Mouse (Mus musculus) frontal cortex, postnatal 25 days (tissue): ENCODE data around the gene Nphp4.

ENCODE experiments used
- DNase-seq, 2 experiments: peaks; one replicate each; pipeline ENCODE4 v3.0.0; 2022; ENCODE audit warnings: low spot score in 2 of 2

Gene Nphp4

DNA sequence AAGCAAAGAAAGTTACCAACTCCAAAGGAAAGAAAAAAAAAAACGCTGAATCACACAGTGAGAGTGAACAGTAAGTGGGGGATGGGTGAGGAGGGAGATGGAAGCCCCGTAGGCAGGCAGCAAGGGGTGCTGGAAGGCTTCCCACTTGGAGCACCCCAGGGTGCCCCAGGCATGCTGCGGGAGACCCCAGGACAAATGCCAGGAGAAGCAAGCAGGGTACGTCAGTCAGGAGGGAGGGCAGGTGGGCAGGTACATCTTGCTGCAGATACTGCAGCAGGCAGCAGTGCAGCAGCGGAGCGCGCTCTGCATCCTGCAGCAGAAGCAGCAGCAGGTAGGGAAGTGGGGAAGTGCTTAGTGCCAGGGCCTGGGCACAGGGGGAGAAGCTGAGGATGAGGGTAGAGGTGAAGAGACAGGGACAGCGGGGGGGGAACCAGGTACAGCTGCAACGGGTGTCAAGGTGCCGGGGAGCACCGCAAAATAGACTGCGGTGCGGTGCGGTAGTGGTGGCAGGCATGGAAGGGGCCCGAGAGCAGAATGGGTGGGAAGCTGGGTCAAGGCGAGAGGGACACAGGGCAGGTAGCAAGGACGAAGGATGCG, at the start of gene Nphp4:
TSS of gene Nphp4 (plus strand) at position 280 of the 597 bp plus-strand sequence.
- DNase-seq = no peak

DNA sequence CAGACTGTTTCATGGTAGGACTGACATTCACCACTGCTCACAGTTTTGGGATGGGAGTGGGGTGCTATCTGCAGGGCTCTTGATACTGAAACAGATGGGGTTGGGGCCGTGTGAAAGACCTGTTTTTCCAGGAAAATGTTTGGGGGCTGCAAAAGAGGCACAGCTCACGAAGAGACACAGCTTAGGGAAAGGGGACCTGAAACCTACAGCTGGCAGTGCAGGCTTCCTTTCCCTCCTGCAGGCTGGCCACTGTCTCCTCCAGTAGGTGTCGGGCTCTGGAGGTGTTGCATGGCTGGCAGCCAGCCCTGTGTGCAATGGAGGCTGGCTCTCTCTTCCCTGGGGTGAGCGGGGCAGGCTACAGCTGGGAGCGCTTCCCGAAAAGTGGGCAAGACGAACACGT, 48.2 kb upstream of the Nphp4 start:
- DNase-seq = no peak

DNA sequence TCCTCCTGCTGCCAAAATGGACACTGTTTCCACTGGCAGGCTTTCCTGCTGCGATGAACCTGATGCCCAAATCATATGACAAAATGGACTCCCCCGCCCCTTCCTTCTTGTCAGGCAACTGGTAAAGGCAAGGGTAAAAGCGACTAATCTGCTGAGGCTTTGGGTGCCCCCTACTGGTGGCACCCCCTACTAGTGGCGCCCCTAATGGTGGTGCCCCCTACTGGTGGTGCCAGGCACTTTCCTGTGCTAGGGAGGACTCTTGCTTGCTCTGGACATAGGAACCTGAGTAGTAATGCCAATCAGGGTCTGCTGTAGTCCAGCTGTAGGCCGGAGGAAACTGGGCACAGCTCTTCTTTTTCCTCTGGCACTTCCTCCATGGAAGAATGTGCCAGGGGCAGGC, 44.2 kb upstream of the Nphp4 start:
- DNase-seq = peak in 1 of 2 experiments; percentile 35

DNA sequence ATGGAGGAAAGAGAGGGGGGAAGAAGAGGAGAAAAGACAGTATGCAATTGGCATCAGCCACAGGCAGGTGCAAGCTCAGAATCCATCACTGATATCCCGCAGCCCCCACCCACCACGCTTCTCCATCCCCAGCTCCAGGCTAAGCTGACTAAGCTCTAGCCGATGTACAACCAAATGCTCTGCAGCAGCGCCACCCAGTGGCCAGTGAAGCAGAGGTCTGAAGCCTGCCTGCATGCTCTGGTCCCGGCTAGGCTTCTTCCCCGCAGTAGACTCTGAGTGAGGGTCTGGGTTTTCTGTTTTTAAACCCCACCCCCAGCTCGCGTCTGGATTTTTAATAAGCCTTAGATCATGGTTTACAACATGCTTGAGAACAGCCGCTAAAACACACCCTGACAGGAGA, 41.7 kb upstream of the Nphp4 start:
- DNase-seq = peak; percentile 90 to 92

DNA sequence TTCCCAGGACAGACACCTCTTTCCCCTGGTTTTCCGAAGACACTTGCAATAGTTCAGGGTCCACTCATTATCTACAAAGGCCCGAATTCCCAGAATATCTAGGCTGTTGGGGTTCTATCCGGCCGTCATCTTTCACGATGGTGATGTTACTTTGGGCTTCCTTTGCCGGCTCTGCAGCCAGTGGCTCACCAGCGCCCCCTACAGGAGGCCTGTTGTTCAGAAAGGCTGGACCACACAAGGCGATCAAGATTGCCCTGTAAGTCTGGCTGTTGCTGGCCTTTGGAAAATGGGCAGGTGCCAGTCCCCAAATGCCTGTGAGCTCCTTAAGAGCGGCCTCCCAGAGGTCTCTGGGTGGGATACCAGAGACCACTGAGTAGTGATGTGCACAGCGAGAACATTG, 41.3 kb upstream of the Nphp4 start:
- DNase-seq = peak; percentile 73 to 75

DNA sequence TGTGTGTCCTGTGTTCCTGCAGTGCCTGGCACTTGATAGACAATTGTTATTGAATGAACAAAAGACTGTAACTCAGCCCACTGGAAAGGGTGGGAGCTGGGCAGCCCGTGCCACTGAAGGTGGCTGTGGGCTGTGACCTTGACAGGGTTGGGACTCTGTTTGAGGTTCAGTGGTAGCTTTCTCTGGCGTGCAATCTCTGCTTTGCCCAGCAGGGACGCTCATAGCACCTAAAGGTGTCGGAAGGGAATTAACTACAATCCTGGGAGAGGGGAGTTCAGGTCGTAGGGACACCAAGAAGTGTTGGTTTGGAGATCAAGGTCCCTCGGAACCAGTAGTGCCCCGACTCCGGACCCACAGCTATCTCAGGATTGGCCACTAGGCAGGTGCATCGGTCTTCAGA, 35.6 kb upstream of the Nphp4 start:
- no peak for DNase-seq

DNA sequence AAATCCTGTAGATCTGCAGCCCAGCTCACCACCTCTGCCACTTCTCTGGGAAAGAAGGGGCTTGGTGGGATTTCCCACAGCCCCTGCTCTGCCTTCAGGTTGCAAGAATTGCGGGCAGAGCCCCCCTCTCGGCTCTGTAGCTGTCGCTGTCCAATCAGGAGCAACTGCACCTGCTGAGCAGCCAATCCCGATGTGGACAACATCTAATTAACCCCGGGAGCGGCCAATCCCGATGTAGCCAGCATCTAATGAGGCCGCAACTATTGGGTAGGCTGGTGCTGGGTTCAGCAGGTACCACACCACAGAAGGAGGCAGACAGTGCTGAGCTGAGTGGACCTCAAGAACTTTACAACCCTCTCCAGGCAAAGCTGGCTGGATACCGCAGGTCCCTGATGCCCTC, 35.0 kb upstream of the Nphp4 start:
- no peak for DNase-seq

DNA sequence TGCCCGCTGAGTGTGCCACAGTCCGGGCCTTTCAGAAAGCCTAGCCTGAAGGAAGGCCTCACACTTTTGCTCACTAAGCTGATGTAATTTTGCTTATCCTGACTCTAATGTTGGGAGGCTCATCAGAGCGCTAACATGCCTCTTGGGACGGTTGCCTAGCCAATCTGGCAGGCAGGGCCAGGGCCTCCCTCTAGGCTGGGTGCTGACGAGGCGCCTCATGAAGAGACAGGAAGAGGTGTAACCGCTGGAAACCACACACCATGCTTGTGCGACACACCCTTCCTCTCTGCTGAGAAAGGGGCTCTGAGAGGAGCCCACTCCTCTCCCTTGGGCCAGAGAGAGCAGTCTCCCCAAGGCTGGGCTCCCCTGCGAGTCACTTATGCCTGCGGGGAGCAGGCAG, 30.3 kb upstream of the Nphp4 start:
- DNase-seq = no peak

DNA sequence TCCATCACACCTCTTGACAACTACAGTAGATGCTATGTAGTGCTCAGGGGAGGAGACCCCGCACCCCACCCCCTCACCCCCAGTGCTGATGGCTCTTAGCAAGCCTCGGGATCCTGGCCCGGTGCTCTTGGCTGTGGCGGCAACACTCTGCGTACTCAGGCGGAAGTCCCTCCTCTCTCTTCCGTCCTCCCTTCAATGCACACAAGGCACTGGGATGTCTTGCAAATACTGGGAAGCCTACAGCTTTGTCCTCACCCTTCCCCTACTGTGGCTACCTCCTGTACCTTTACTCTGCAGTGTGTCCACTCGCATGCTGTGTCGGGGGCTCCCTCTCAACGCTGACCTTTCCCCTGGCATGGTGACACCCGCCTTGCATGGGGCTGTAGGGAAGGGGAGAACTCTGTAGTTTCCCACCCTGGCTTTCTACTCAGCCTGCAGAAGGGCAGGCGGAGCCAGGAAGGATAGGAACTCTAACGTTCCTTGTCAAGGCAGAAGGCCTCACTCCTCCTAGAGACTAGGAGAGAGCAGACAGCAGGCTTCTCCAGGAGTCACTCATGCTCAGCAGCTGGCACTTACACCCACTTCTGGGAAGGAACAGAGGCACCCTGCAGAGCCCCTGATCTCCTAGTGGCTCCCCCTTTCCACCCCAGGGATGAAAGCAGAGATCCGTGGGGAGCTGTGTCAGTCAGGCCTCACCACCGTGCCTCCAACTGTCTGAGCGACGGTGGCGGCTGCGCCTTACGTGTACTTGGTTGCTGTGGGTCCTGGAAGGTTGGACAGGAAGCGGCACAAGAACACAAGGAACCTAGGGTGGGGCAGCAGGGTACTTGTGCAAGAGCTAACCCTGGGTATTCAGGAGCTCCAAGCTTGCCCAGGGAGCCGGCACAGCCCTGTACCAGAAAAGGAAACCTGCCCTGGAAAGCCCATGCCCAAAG, 28.5 kb upstream of the Nphp4 start:
- DNase-seq = no peak

DNA sequence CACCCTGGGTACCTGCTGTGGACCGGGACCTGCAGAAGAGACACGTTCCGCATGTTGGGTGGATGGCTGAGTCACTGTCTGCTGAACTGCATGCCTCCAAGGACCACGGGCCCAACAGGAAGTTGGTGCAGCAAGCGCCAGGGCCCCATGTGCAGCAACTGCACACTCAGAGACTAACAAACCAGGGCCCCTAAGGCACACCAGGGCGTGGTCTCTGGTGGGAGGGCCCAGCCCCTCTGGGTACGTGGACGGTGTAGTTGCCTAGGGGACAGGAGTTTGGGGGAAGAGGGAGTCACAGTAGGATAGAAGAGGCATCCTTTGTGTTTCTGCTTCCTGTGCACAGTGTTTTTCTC, 27.9 kb upstream of the Nphp4 start:
- DNase-seq = no peak

DNA sequence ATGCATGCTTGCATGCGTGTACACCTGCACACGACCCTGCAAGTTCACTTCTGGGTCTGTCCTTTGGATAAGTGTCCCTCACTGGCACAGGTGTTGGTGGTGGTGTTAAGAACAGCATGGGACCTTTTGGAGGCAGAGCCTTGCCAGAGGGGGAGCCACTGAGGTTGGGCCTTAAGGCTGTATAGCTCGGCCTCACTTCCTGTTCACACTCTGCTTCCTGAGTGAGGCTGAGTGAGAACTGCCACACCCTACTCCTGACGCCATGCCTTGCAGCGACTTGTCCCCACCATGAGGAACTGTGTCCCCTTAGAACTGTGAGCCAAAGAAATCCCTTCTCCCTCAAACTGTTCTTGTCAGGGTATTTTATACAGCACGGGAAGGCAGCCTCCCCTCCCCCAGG, 25.1 kb upstream of the Nphp4 start:
- DNase-seq = no peak

DNA sequence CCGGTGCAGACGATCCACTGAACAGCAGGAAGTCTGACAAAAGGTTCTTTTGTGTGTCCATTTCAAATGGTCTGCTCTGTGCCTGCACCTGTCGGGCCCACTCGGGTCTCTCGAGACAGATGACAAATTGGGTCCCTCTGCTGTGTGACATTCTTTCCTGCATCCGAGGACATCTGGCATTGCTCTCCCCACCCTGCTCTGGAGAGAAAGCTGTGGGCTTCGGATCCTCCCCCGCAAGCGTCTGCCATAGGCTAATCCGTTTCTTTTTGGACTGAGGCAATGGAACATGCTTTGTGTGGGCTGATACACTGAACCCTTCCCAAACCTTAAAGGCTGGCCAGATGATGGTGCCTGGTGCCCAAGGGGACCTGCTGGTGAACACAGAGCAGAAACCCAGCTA, 23.4 kb upstream of the Nphp4 start:
- DNase-seq = peak in 1 of 2 experiments; percentile 62

DNA sequence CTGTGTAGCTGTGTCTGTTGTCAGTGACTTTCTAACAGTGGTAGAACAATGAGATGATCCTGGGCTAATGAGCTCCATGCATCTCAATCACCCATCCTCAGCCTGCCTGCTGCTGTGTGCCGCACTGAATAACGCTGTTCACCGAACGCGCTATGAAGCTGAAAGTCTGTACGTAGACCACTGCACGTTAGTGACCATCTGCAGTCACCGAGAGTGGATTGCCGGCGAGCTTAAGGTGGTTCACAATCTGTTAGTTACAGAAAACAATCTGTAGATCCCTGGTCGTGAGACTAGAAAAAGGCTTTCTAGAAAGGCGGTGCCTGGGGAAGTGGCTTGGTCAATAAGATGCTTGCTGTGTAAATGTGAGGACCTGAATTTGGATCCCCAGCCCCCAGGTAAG, 22.4 kb upstream of the Nphp4 start:
- no peak for DNase-seq

DNA sequence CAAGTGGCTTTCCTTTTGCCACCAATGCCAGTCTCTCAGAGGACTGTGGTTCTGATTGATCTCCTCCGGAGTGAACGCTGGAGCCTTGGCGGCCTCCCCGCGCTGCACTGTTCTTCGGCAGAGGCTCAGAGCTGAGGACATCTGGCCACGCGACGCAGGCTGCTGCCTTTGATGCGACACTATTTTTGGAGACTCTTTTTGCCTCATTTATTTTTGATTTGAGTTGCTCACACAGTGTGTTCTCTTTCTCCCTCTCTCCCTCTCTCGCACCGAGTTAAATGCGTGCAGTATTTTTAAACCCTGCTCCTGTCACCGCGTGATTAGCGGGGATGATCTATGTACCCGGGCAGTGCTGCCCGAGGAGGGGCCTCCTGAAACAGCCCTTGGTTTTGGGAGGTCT, 19.9 kb upstream of the Nphp4 start:
- DNase-seq = no peak

DNA sequence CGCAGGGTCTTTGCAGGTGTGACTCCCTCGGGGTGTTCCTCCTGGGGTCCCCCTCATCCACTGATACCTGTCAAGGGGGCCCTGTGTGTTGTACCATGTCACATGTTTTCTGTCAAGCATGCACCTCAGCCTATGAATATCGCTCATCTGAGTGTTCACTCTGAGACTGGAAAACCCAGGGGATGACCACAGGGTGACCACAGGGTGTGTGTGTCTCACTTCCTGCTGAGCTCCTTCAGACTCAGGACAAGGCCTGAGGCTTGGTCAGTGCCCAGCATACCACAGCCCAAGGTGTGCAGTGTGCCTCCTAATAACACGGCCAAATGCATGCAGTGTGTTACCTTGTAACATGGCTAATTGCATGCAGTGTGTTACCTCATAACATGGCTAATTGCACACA, 18.8 kb upstream of the Nphp4 start:
- no peak for DNase-seq

DNA sequence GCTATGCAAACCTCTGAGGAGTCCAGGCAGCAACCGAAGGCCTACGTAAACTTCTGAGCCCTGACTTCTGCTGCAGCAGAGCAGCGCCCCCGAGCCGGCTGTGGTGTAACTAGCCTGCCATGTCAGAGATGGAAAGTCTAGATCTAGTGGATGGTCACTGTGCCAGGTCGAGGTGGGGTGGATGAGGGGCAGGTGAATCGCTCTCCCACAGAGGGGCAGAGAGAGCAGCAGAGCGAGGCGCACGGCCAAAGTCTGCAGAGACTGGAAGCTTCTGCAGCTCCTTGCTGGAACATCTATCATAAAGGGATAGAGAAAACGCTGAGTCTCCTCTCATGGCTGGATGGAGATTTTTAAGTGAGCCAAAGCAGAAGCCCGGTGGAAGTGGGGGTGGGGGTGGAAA, 14.0 kb upstream of the Nphp4 start:
- no peak for DNase-seq

DNA sequence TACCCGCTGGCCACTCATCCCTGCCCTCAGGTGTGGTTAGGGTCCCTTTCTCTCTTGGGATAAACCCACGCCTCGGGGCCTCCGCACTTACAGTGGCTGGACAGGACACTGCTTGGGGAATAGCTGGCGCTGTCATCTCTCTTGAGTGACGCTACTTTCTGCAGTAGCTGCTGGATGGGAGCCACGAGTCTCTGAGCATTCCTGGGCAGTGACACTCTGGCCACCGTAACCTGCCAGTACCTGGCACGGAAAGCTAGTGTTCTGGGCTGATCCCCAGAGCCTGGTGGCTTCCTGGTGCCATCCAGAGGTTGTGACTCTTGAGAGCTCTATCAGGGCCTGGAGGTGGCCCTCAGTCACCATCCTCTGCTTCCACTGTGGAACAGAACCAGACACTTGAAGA, 13.4 kb upstream of the Nphp4 start:
- no peak for DNase-seq

DNA sequence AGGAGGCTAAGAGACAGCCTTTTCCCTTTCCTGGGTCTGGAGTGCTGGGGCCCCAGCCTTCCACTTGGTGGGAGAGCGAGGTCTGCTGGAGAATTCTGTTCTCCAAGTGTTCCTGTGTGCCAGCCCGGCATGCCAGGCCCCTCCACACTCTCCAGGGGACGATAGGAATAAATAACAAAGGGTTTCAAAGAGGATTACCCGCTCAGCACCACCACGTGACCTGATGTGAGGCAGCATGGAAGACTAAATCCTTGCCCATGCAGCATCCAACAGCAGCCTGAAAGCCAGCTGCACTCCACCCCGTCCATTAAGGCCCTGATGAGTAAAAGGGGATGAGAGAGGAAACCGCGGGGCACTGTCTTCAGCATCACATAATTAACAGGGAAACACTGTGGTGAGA, 11.4 kb upstream of the Nphp4 start:
- DNase-seq = no peak

DNA sequence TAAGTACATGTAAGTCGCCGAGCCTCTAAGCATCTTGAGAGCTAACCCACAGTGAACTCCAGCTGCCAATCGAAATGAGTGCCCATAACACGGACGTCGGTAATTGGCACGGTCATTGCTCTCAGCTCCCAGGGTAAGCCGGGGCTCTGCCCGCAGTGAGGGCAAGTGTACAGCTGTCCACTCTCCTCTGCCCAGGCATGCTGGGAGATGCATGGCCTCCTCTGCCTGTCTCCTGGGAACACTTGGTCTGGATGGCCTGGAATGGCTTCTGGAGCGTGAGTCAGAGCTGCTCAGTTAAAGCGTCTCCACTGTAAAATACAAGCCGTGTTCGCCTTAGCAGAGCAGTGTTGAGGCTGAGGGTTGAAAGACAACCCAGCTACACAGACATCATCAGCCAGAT, 9.9 kb upstream of the Nphp4 start:
- DNase-seq = no peak

DNA sequence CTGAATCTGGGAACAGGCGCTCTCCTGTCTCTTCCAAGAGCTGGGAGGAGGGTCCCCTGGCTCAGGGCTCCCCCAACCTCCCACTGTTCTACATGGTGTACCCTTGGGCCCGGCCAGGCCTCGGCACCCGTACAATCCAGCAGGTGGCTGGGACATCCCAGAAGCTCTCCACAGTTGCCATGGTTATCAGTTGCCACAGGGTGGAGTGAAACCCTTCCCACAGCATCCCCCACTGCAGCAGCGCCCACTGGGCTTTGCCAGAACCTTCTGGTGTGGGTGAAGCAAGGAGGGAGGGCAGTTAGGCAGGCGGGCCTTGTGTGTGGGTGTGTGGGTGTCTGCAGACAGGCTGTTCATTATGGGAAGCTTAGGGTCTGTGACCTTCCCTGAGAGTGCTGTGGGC, 8.6 kb upstream of the Nphp4 start:
- DNase-seq = no peak

DNA sequence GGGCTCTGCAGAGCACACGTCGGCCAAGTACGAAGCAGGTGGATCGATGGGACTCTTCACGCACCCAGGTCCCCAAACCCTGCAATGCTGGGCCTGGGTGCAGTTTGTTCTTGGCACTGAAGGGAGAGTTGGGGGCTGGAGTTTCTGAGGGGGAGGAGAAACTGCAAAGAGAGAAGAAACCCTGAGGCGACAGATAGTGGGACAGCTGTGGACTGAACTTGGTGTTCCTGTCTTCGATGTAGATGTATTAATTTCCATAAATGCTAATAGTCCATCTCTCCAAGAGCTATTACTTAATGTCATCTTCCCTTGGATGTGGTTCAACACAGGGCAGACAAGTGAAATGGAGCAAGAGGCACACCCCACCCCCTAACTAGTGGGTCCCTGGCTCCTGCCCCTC, 565 bp upstream of the Nphp4 start:
- DNase-seq = no peak

DNA sequence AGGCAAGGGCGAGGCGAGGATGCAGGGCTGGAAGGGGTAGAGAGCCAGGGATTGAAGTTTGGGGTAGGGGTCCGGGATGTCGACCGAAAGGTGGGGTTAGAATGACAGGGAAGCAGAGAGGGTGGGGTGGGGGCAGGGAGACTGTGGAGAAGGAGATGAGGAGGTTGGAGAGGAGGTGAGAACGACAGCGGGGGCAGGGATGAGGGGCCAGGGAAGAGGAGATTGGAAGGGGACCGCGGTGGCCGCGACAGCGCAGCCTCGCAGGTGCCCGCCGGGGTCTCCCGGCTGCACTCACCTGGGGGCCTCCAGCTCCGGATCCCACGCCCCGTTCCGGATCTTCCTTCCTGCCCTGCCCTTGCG, 580 bp downstream of the Nphp4 start:
- no peak for DNase-seq

DNA sequence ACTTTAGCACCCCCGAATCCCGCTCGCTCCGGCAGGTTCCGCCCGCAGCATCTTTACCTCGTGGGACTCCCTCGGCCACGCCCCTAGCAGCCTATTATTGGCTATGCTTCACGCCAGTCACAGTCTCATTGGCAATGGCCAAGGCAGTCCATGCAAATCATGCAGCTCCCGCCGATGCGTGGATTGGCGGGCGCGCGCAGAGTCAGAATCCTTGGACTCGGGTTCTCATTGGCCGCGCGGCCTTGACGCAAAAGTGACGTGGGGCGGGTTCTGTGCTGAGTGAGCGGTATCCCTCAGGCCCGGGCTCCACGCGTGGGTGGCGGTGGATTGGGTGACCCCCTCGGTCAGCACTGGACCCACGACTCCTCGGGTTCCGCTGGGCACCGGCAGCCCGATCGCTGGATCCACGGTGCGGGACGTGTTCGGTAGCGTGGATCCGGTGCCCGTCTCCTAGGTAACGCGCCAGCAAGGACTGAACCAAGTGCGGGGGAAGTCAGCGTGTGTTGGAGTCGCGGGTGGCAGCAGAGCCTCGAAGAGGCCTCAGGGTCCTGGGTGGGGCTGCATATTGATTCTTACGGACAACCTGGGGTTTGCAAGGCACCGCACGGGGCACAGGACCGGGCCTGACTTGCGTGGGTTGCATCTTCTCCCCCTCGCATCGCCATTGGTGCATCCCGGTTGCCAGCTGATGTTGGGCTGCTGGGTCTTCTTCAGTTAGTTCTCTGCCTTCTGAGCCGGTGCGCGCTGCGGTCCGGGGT, 1.1 kb downstream of the Nphp4 start, which contains the start of gene Kcnab2:
TSS of gene Kcnab2 (minus strand) at position 406 of the 758 bp plus-strand sequence.
- DNase-seq = peak; percentile 100
